Mouse (Mus musculus) E14TG2a.4 (cell line): ENCODE results near the gene Adam10.

Source experiments
- CTCF ChIP-seq: conservative IDR thresholded peaks from 2 replicates; pipeline ENCODE4 v1.5.1; 2014; ENCODE audit warnings: low read length
- NANOG ChIP-seq: IDR thresholded peaks from 2 replicates; pipeline ENCODE4 v1.6.1; 2014; ENCODE audit warnings: borderline replicate concordance, low read length, mixed read lengths

DNA sequence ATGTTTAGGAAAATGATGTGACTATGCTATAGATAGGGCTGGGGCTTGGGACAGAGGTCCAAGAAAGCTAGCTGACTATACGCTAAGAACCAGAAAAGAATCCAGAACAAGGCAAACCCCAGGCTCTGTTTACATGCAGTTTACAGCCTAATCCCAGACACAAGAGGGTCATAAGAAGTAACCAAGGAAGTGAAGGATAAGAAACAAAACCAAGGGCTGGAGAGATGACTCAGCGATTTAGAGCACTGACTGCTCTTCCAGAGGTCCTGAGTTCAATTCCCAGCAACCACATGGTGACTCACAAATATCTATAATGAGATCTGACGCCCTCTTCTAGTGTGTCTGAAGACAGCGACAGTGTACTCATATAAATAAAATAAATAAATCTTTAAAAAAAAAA lies 3.7 kb upstream of the Adam10 start:
- TF ChIP-seq CTCF (no peak), NANOG (no peak)
